Mouse (Mus musculus) testis, postnatal 10 days (tissue): Measurements from ENCODE around the gene Adamts18.
A peak's percentile ranks its signal among the peaks of the same experiment; 100 is the strongest.

Source experiments
- DNase-seq: peaks from one replicate; pipeline ENCODE4 v3.0.0; 2021; ENCODE audit warnings: low spot score

The Adamts18 gene

GRCm38 (mm10) chr8:113755866-113756265, 92.7 kb downstream of the Adamts18 start:
- no peak for DNase-seq

DNA sequence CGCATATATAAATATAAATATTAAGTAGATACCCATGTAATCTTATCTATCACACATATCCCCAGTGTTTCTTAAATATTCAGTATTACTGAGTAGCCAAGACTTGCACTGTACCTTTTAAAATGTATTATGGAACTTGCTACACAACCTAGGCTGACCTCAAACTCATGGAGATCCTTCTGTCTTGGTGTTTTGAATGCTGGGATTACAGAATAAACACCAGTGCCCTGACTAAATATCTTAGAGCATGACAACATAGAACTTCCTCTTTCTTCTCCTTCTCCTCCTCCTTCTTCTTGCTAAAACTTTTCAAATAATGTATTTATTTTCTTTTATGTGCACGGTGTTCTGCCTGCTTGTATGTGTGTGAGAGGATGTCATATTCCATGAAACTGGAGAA, 95.4 kb downstream of the Adamts18 start:
- no peak for DNase-seq

- no peak for DNase-seq
Observed at GRCm38 (mm10) chr8:113752349-113752748, 96.2 kb downstream of the Adamts18 start.

GRCm38 (mm10) chr8:113735496-113736060, 113.0 kb downstream of the Adamts18 start:
- no peak for DNase-seq

- DNase-seq: no peak
Observed at GRCm38 (mm10) chr8:113725331-113725730, 123.2 kb downstream of the Adamts18 start.

DNA sequence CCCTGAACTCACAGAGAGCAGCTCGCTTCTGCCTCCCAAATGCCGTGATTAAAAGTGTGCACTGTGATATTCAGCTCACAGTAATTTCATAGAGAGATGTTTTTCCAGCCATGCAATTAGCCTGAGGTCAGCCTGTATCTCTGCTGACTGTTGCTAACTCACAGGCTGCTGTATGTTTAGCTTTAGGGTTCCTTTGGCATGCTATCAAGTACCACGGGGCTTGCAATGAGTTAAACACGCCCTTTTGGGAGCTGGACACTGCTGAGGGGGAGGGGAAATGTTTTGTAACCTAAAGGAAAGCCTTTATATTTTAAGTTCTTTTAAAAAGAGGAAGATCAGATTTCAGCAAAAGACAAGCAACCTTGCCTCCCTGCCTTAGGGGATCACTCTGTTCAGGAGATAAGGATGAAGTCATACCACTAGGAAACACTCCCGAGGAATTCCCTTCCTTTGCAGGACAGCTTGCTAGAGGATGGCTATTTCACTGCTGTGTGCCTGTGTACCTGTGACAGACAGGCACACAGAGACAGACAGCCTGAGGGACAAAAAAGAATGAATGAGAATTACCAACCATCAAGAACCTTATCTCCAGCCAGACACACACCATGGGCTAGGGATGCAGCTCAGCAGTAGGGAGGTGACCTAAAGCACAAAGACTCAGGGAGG, 124.5 kb downstream of the Adamts18 start:
- DNase-seq: no peak

GRCm38 (mm10) chr8:113721459-113721858, 127.1 kb downstream of the Adamts18 start:
- no peak for DNase-seq

DNA sequence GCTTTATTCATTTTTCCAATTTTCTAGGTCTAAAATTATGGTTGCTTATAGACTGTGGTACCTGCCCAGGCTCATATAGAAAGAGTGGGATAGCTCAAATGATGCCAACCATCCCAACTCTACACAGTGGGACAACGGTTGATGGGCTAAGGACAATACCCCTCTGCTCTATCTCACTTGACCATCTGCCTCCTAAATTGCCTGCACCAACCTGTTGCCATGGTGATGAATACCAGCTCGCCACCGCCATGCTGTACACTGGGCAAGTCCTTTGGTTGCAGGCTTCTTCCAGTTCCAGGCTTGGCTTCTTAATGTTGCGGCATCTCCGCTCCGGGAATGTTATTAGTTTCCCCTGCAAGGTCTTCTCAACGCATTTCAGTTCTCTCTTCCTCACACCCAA, 143.6 kb downstream of the Adamts18 start:
- DNase-seq: no peak

DNA sequence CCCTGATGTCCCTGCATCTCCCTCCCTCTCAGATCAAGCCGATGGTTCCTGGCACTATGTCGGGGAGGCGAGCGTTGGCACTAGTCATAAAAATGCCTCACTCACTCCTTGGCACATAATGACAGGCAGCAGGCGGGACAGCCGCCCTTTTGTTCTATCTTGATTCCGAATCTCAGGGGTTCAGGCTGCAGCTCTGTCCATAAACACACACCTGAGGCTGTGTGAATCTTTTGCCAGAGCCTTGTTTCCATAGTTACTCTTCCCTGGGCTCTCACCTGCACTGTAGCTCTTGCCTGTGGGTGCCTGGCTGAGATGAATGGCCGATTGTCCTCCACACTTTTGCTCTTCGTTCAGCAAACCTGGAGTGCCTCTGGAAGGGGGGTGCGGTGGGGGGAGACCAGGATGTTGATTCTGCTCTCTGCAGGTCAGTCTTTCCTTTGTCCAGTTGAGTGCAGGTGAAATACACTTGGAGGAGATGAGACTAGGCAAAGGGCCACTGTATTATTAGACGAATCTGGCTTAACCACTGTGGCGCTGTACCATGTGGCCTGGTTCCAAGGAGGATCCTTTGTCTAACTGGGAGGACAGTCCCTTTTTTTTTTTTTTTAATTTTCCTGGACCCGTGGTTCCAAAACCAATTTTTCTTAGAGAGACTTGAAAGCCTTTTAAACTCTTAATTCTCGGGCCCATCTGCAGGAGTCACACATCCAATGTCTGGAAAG, 156.8 kb downstream of the Adamts18 start:
- no peak for DNase-seq

GRCm38 (mm10) chr8:113688543-113688915, 160.0 kb downstream of the Adamts18 start:
- no peak for DNase-seq

DNA sequence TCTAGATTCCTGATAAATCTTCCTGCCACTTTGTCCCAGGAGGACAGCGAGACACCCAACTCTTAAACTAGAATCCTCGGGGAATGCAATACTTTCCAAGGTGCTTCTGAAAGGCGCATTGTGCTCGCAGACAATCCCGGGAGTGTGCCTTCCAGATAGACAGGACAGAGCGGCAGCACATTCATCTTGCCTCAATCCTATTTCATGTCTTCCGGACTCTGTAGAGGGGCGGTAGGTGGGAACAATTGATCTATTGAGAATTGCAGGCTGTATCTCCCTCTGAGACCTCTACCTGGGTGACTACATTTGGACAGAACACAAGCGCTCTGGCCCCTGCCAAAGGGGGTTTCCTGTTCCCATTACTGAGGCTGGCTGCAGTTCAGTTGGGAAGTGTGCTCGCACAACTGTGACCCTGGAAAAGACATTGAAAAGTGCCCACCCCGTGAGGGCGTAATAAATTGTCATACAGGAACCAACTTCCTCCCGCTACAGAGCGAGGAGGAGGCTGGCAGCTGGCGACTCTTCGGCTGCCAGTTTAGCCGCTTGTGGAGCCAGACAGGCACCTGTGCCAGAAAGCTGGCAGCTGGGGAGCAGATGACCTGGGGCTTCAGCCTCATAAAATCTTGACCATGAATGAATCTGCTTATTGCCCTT, 160.5 kb downstream of the Adamts18 start:
- no peak for DNase-seq

DNA sequence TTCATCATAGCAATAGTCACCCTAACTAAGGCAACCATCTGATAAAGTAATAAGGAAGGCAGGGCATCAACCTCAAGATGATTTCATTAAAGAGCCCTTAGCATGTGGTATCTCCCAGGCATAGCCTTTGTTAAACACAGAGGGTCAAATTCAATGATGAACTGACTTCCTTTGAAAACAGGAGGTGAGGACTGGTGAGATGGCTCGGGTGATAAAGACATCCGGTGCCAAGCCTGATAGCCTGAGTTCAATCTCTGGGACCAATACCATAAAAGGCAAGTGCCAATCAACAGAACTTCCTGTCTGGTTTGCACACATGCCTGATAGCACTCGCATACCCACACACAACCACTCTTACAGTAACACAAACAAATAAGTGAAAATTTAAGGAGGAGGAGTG, 169.2 kb downstream of the Adamts18 start:
- no peak for DNase-seq

- DNase-seq: no peak
Observed at GRCm38 (mm10) chr8:113676811-113677210, 171.7 kb downstream of the Adamts18 start.

- DNase-seq: no peak
Observed at GRCm38 (mm10) chr8:113675281-113675680, 173.3 kb downstream of the Adamts18 start.

GRCm38 (mm10) chr8:113674611-113675010, 173.9 kb downstream of the Adamts18 start:
- no peak for DNase-seq

GRCm38 (mm10) chr8:113673300-113673699, 175.2 kb downstream of the Adamts18 start:
- DNase-seq: no peak

GRCm38 (mm10) chr8:113672599-113673255, 175.8 kb downstream of the Adamts18 start:
- no peak for DNase-seq

DNA sequence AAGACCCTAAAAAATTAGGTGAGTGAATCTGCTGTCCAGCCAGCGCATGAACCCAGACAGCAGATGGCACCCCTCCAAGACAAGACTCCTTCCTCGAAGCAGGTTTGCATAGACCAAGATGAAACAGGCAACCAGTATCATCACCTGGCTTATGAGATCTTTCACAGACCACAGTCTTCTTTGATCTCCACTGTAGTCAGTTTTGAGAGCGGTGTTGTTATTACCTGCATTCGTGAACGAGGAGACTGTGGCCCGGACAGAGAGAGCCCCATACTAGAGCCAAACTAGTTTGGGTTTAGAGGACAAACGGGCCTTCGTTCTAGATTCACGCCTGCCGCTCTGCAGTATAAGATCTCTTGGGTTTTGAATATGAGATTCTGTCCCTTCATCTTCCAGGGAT, 178.6 kb downstream of the Adamts18 start:
- no peak for DNase-seq

- no peak for DNase-seq
Observed at GRCm38 (mm10) chr8:113666714-113667432, 181.7 kb downstream of the Adamts18 start.

DNA sequence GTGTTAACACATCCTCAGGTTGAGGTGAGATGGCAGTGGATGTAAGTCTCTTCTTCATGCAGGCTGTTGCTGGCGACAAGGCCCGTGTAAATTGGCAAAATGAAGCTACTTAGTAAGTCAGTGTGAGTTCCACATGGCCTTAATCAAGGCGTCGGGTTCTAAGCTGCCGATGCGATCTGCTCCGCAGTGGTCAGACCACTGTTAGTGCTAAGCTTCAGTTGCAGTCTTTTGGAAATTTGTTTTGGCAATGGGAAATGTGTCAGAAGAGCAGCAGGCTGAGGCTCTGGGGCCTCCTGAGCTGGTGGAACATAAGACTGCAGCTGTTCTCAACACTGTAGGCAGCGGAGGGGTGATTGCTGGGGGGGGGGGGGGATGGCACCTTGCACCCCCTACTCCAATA, 182.6 kb downstream of the Adamts18 start:
- DNase-seq: no peak

- no peak for DNase-seq
Observed at GRCm38 (mm10) chr8:113665036-113665435, 183.5 kb downstream of the Adamts18 start.

GRCm38 (mm10) chr8:113664544-113664943, 184.0 kb downstream of the Adamts18 start:
- DNase-seq: peak; percentile 90
